Mouse (Mus musculus) brain, embryonic 14.5 days (tissue): ENCODE data around the gene Pbx2.

Source experiments
- CTCF ChIP-seq: fragments of 200-500 bp; IDR thresholded peaks from 2 replicates; pipeline ENCODE4 v1.5.1; 2012; ENCODE audit warnings: inconsistent platforms, mild to moderate bottlenecking, moderate library complexity, borderline replicate concordance; ENCODE audit not compliant: insufficient read depth, insufficient read length; ENCODE audit errors: extremely low read depth
- POLR2A ChIP-seq: fragments of 200-500 bp; IDR thresholded peaks from 2 replicates; pipeline ENCODE4 v1.6.1; 2012; ENCODE audit warnings: mild to moderate bottlenecking, inconsistent platforms, borderline replicate concordance; ENCODE audit not compliant: poor library complexity, insufficient read depth, insufficient read length, severe bottlenecking; ENCODE audit errors: extremely low read depth

GRCm38 (mm10) chr17:34630761-34631301 lies 39.8 kb downstream of the Pbx2 start:
- TF ChIP-seq POLR2A = no peak
- no peak for TF ChIP-seq CTCF
